Mouse (Mus musculus) G1E (cell line): ENCODE data around the gene Mpzl3.

ENCODE experiments used
- CTCF ChIP-seq: IDR thresholded peaks from 2 replicates; pipeline ENCODE4 v1.5.1; 2012; ENCODE audit warnings: low read depth, low read length, inconsistent platforms, mixed read lengths
- GATA1 ChIP-seq: IDR thresholded peaks from 2 replicates; pipeline ENCODE4 v1.6.1; 2012; ENCODE audit warnings: borderline replicate concordance, low read length, inconsistent platforms, mixed read lengths
- GATA2 ChIP-seq: IDR thresholded peaks from 2 replicates; pipeline ENCODE4 v1.6.1; 2012; ENCODE audit warnings: low read depth, low read length, inconsistent platforms, borderline replicate concordance
- POLR2AphosphoS5 ChIP-seq: IDR thresholded peaks from 2 replicates; pipeline ENCODE4 v1.6.1; 2012; ENCODE audit warnings: low read depth, low read length, inconsistent platforms; ENCODE audit not compliant: insufficient replicate concordance
- TAL1 ChIP-seq: conservative IDR thresholded peaks from 2 replicates; pipeline ENCODE4 v1.6.1; 2012; ENCODE audit warnings: low read depth, low read length, inconsistent platforms, mixed read lengths

GRCm38 (mm10) chr9:45023638-45024037 is 31.3 kb upstream of the Mpzl3 start:
- TF ChIP-seq CTCF, result no peak
- no peak for TF ChIP-seq TAL1
- TF ChIP-seq GATA1, result no peak
- TF ChIP-seq GATA2, result no peak
- no peak for TF ChIP-seq POLR2AphosphoS5
